Mouse (Mus musculus): ENCODE data around the gene Cd180.

Gene Cd180

DNA sequence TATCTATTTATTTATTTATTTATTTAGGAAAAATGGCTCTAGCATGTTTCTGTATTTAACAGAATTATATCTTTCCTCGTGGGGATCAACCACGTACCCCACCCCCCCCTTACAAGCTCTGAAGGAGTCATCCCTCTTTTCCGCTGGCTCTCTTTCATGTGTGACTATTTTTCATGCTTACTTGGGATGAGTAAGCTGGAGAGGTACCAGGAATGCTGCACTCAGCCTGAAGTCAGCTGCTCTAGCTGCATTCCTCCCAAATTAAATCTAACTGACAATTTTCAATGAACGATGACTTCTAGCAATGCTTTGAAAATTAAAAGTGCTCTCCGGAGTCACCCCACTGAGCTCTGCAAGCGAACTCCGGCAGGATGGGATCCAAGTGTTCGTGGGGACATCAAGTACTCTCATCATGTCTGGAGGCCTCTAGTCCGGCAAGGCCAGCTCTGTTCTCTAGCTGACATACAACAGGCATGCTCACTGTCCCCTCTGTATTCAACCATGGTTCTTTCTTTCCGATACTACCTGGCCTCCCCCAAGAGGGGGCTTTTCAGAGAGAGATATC is 93.4 kb downstream of the Cd180 start:
- no peak for TF ChIP-seq POU5F1 (IDR thresholded peaks at IDR 0.05; ENCODE audit: borderline replicate concordance, low read length)
- no peak for TF ChIP-seq NANOG (IDR thresholded peaks at IDR 0.05; ENCODE audit: borderline replicate concordance, low read length)
- no peak for TF ChIP-seq CTCF (conservative IDR thresholded peaks at IDR 0.05; ENCODE audit: low read length)
- Histone ChIP-seq H3K27me3 (ENCODE audit: insufficient read depth, low read length) (no peaks in the 10 kb centered on the region), H3K36me3 (ENCODE audit: insufficient read depth, low read length) (peaks cover 15% of the 10 kb centered on the region; the same call in 1 of the 2 replicates), H3K4me3 (replicated peaks; ENCODE audit: low read length) (no peak overlapping the region), H3K4me1 (replicated peaks; ENCODE audit: low read depth, low read length) (no peaks in the 10 kb centered on the region), H3K9me3 (ENCODE audit: low read length) (no peaks in the 10 kb centered on the region)

Measured in E14TG2a.4 (cell line).